Mouse (Mus musculus): ENCODE data around the gene Tlr7.
"Not testable (repeated sequence)": the region's sequence is repeated elsewhere in the genome, so short reads cannot be mapped to it uniquely, and the experiment has no call there.

The Tlr7 gene

GRCm38 (mm10) chrX:167330399-167330798 lies at the start of gene Tlr7:
Gene Tlr7 (minus strand): TSS chrX:167330558.
- CTCF ChIA-PET, result no interaction called here
- POLR2A ChIA-PET, result no interaction called here

DNA sequence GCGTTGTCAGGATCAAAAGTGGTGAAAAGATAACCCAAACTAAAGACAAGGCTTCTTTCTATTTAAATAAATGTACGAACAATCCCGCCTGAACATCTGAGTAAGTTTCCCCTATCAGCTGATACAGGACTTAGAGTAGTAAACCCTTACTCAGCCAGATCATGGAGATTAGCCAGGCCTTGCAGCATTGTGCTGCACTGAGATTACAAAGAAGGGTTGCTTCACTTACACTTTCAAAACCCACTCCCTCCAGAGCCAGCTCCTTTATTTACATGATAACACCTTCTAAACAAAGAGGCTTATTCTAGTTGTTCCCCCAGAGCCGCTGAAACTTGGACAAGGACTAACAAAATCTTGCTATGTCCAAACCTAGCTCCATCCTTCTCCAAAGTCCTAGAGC lies 49.7 kb upstream of the Tlr7 start:
- ChIA-PET POLR2A (interaction anchor here in 3 of 4 experiments (0.6 to 1.1 kb wide), 4 partner anchors 32 to 171 kb away, joined by 3 read pairs; partner anchors contain the start of gene Tmsb4x (in 1 of the 3)), CTCF (interaction anchor here in 1 of 4 experiments (0.5 kb wide), 1 partner anchor 17 kb away, joined by 3 read pairs; no protein-coding TSS in a partner anchor)

- POLR2A ChIA-PET, CTCF ChIA-PET: not testable (repeated sequence)
Observed at GRCm38 (mm10) chrX:167361231-167361630, 30.9 kb upstream of the Tlr7 start.

- ChIA-PET POLR2A (no interaction called here), CTCF (no interaction called here)
Observed at GRCm38 (mm10) chrX:167359704-167360103, 29.3 kb upstream of the Tlr7 start.

GRCm38 (mm10) chrX:167357415-167357814 lies 27.1 kb upstream of the Tlr7 start:
- ChIA-PET CTCF (interaction anchor here in 3 of 4 experiments (0.6 to 2.0 kb wide), 7 partner anchors 50 to 984 kb away, joined by 3 to 9 read pairs (median 4); no protein-coding TSS in a partner anchor), POLR2A (interaction anchor here in 3 of 4 experiments (0.6 to 2.3 kb wide), 3 partner anchors 13 to 842 kb away, joined by 4 to 6 read pairs (median 4); no protein-coding TSS in a partner anchor)

- POLR2A ChIA-PET, result interaction anchor here in 2 of 4 experiments (1.1 to 2.3 kb wide), 2 partner anchors 11 to 27 kb away, joined by 3 to 6 read pairs; partner anchors contain the start of gene Prps2 (in 1 of the 2)
- CTCF ChIA-PET, result interaction anchor here in 1 of 4 experiments (2.0 kb wide), 1 partner anchor 79 kb away, joined by 9 read pairs; no protein-coding TSS in a partner anchor
Observed at GRCm38 (mm10) chrX:167355965-167356364, 25.6 kb upstream of the Tlr7 start.

GRCm38 (mm10) chrX:167353617-167354016 lies 23.3 kb upstream of the Tlr7 start:
- CTCF ChIA-PET, result no interaction called here

DNA sequence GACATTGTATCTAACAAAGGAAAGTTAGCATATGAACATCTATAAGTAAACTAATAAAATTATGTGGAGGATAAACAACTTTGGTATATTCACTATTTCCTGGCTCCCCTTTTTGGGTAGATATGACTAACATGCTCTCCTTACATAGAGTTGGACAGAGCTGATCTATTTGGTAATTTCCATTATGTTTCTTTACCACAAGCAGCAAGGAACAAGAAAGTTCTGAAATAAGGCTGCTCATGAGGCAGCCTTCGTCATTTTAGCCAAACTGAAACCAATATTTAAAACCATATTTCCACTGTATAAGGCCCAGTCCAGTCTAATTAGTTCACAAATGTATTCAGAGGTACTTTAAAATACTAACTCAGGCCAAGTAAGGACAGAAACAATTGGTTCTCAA lies 16.1 kb upstream of the Tlr7 start:
- POLR2A ChIA-PET, result no interaction called here

More at GRCm38 (mm10) chrX:167353617-167354016, 23.3 kb upstream of the Tlr7 start:
- POLR2A ChIA-PET, result no interaction called here

GRCm38 (mm10) chrX:167344356-167344755 lies 14.0 kb upstream of the Tlr7 start:
- ChIA-PET POLR2A (interaction anchor here in 2 of 4 experiments (0.9 to 1.2 kb wide), 4 partner anchors 12 to 39 kb away, joined by 3 to 6 read pairs (median 3); partner anchors contain the start of gene Prps2 (in 2 of the 2)), CTCF (no interaction called here)

More for the DNA sequence above, 16.1 kb upstream of the Tlr7 start:
- CTCF ChIA-PET, result no interaction called here

GRCm38 (mm10) chrX:167341811-167342210 lies 11.5 kb upstream of the Tlr7 start:
- ChIA-PET CTCF (no interaction called here), POLR2A (interaction anchor here in 1 of 4 experiments (0.6 kb wide), 1 partner anchor 371 kb away, joined by 3 read pairs; no protein-coding TSS in a partner anchor)

GRCm38 (mm10) chrX:167340190-167340589 lies 9.8 kb upstream of the Tlr7 start:
- POLR2A ChIA-PET, result no interaction called here
- CTCF ChIA-PET, result no interaction called here

- ChIA-PET CTCF (no interaction called here), POLR2A (interaction anchor here in 1 of 4 experiments (0.8 kb wide), 1 partner anchor 58 kb away, joined by 8 read pairs; no protein-coding TSS in a partner anchor)
Observed at GRCm38 (mm10) chrX:167337990-167338389, 7.6 kb upstream of the Tlr7 start.

DNA sequence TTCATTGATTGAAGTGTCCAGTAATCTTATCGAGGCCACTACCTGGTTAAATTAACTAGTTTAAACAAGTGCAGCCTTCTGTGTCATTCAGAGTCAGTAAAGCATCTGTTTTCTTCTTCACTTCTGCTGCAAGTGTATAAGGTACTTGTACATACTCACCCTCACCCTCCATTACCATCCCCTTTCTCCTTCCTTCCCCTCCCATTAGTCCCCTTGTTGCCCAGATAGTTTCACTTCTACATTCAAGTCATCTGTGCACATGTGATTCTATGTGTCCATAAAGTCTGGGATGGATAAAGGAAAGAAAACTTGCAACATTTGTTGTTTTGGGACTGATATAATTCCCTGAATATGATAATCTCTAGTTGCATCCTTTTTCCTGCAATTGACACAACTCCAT lies 4.2 kb upstream of the Tlr7 start:
- POLR2A ChIA-PET, result no interaction called here
- CTCF ChIA-PET, result no interaction called here

- ChIA-PET POLR2A (no interaction called here), CTCF (interaction anchor here in 1 of 4 experiments (0.6 kb wide), 1 partner anchor 43 kb away, joined by 5 read pairs; no protein-coding TSS in a partner anchor)
Observed at GRCm38 (mm10) chrX:167332607-167333006, 2.2 kb upstream of the Tlr7 start.

DNA sequence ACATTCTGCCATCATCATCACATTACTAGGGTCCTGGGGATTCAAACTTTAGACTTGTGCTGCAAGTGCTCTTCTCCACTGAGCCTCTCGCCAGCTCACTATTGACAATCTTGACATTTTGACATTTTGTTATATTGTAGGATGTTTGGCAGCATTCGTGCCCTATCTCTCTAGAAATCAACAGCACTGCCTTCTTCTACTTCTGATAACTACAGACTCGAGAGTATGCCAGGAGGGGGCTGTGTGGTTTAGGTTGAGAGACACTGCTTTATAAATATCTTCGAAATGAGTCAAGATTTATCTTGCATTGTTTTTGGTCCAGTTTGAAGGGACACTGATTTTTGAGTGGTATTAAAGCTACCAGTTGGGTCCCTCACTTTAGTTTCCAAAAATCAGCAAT lies 635 bp upstream of the Tlr7 start:
- CTCF ChIA-PET, result no interaction called here
- POLR2A ChIA-PET, result no interaction called here

- POLR2A ChIA-PET, result no interaction called here
- CTCF ChIA-PET, result no interaction called here
Observed at GRCm38 (mm10) chrX:167329620-167330019, 738 bp downstream of the Tlr7 start.

DNA sequence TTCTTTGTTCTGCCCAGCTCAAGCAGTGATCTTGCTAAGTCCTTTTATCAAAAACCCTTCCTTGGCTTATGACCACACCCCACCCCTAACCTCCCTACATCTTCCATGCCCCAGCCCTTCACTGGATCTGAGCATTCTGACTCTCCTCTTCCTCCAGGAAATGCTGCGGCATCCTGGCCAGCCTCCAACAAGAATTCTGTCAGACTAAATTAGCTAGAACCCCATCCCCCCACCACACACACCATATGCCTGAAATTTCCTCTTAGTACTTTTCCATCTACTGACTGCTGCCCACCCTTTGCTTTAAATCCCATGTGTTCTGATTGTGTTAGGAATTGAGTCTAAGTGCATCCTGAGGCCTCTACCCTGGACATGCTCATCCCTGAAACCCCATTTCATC lies 1.3 kb downstream of the Tlr7 start:
- CTCF ChIA-PET, result no interaction called here
- POLR2A ChIA-PET, result no interaction called here

GRCm38 (mm10) chrX:167328519-167328918 lies 1.8 kb downstream of the Tlr7 start:
- POLR2A ChIA-PET, result no interaction called here
- CTCF ChIA-PET, result no interaction called here

DNA sequence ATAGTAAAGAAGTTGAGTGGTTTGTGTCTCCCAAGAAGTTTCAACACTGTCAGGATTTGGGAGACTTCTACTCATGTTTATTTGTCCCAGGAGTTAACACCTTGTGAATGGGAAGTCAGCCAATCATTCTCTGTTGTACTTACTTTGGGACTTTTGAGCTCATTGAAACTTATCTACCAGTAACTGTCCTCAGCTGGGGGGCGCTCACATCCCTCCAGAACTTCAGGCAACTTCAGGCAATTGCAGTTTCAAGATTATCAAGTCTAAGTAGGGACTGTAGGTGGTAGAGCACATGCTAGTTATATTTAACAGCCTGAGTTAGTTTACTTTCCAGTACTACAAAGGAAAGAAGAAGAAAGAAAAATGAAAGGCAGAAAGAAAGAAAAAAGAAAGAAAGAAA lies 6.6 kb downstream of the Tlr7 start:
- POLR2A ChIA-PET, result no interaction called here
- CTCF ChIA-PET, result no interaction called here

DNA sequence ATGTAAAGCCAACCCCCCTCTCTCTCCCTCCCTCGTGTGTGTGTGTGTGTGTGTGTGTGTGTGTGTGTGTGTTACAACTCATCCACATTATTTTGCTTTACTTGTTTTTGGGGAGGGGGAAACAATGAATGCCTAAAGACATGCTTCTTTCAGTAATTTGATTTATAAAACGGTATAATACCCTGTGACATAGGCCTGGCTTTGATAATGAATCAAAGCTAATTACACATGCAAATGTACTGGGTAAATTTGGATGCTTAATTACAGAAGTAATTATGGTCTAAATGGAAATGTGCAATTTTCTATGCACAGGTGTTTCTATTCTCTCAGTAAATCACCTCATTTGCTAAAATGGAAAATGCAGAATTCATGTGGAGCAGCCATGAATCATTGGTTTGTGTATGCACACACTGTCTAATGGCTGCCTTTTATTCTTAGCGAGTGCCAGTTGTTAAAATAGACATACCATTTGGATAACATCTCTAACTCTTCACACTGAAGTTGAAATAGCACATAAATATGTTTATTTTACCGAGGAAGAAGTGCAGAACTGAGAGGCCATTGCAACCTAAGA lies 9.0 kb downstream of the Tlr7 start:
- ChIA-PET POLR2A (no interaction called here), CTCF (no interaction called here)

- CTCF ChIA-PET, result no interaction called here
- POLR2A ChIA-PET, result no interaction called here
Observed at GRCm38 (mm10) chrX:167318819-167319396, 11.4 kb downstream of the Tlr7 start.
